Mouse (Mus musculus) Muller cell, postnatal 12 days (primary cell): ENCODE results near the gene Rab40b.
"Not testable (repeated sequence)": the region's sequence is repeated elsewhere in the genome, so short reads cannot be mapped to it uniquely, and the experiment has no call there.

Experiments used
- DNase-seq: peaks from one replicate; pipeline ENCODE4 v3.0.0-alpha.2; 2015; ENCODE audit errors: inconsistent ontology term

The Rab40b gene

DNA sequence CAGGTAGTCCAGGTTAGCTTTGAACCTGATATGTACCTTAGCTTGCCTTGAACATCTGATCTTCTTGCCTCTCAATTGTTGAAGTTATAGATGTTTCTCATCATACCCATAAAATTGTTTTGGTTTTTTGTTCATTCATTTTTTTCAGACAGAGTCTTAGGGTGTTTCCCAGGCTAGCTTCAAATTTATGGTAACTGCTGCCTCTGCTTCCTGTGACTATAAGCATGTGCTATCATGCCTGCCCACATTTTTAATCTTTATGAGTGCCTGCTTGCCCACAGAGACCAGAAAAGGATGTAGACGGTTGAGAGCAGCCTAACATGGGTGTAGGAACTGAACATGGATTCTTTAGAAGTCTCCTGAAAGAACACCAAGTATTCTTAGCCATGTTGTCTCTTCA, 19.3 kb downstream of the Rab40b start:
- no peak for DNase-seq

DNA sequence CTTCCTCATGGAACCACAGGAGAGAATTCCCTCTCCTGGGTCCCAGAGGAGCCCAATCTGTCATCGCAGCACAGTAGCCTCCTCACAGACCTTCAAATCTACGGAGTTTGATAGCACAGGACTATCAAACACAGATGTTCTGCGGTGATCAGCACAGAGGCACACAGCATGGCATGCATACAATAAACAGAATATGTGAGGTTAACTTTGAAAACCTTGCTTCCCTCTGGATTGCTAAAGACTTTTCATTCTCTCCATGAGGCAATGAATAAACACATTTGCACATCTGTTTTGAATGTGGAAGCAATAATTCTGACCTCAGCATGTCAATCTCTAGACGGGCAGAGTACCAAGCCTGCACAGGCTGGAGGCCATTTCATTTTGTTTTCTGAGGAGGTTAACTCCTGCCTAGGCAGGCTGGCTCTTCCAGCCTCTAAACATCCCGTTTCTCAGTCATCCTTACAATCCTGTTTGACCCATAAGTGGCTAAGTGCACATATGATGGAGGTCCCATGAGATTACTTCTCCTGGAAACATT, 20.8 kb downstream of the Rab40b start:
- no peak for DNase-seq

DNA sequence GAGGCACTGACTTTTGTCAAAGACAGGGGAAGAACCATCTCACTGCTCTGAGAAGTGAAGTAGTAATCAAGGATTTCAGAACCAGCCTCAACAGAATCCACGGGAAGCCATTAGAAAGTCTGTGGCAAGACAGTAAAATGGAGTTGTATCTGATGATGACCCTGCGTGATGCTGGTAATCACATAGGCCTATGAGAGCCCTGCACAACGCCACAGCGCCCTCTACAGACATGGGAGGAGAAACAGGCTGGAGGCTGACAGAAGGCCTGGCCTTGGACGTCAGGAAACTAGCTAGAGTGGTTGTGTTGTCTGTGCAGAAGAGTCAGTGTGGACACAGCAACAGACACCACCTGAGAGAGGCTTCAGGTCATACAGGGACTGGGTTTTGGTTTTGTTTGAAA, 25.8 kb downstream of the Rab40b start:
- no peak for DNase-seq

DNA sequence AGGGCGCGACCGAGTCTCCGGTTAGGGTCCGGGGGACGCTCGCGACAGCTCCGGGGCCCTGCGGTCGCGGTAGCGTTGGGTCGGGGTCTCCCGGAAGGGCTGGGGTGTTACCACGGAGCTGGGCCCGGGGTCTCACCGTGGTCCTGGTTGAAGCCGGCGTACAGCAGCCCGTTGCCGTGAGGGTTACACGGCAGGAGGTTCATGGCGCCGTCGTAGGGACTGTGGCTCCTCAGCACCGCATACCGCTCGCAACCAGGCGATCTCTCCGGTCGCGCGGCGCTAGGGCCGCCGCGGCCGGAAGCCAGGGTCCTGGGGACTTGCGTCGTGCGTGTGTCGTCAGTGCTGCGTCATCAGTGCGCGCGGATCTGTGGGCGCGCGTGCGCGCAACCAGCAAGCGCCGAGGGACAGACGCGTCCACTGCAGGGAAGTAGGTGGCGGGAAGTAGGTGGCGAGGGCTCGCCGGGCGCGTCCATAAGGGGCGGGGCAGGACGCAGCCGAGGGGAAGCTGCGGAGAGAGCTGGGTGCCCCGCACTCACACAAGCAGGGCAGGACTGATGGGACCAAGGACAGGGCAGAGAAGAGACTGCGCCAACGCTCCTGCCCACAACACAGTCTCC, 33.9 kb downstream of the Rab40b start, which contains the start of gene Wdr45b:
TSS of gene Wdr45b (minus strand) at position 355 of the 617 bp plus-strand sequence.
- DNase-seq: peak; percentile 99

DNA sequence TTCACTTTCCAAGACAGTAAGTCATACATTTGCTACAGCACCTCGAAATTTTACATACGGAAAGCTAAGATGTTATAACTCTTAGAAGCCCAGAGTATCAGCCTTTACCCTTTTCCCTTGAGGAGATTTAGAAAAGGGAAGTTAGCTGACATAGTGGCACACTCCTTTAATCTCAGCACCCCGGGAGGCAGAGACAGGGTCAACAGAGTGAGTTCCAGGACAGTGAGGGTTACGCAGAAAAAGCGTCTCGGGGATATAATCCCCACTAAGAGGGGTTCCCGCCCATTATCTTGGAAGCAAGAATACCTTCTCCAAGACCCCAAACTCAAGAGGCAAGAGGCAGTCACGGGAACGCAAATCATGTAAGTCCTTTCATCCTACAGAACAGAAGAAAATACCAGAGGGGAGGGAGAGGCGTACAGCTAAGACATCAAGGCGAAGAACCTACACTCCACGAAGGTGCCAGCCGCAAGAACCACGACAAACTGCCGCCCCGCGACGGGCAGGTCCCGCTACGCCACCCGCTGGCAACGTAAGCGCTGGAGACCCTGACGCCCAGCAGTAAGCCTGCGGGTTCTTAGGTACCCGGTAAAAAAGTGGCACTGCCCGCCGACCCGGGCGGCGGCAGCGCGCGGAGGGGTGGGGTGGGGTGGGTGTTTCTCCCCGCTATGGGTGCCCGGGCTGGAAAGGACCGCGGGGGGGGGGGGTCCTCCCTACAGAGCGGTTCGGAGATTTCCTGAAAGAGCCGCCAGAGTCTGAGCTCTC, 34.5 kb downstream of the Rab40b start:
- DNase-seq: no peak

DNA sequence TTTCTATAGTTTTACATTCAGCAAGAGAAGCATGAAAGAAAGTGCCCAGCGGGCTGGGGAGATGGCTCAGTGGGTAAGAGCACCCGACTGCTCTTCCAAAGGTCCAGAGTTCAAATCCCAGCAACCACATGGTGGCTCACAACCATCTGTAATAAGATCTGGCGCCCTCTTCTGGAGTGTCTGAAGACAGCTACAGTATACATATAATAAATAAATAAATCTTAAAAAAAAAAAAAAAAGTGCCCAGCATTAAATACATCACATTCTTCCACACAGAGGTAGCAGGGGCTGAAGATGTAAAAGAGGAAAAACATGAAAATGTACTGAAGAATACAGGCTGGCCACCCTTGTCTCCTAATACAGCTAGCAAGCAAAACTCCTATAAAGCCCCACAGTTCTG, 39.3 kb downstream of the Rab40b start:
- not testable (repeated sequence) for DNase-seq

DNA sequence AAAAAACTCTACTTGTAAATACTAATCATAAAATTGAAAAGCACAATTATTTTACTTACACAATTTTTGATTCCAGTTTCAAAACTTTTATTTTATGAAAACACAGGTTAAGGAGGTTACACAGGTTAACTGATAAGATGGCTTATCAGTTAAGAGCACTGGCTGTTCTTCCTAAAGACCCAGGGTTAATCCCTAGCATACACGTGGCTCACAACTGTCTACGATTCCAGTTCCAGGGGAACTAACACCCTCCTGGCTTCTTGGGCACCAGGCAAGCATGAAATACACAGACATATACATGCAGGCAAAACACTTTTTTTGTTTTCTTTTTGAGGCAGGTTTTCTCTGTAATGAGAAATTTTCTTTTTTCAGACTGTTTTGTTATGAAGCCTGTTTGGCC, 39.9 kb downstream of the Rab40b start:
- DNase-seq: no peak

DNA sequence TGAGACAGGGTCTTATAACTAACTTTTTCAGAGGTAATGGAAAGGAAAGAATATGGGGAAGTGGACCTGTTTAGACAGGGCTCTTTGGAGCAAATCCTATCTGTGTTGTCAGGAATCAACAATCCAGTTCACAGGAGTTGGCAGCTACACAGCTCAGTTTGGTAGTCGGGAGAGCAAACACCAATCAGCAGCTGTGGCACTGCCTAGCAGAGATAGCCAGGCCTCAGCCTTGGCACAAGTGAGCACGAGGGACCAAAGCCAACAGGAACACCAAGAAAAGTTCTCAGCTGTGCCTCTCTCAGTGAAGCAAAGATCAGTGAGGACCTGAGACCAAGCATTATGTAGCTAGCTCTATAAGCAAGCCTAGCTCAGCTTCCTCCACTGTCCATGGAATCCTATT, 41.0 kb downstream of the Rab40b start:
- DNase-seq: no peak

DNA sequence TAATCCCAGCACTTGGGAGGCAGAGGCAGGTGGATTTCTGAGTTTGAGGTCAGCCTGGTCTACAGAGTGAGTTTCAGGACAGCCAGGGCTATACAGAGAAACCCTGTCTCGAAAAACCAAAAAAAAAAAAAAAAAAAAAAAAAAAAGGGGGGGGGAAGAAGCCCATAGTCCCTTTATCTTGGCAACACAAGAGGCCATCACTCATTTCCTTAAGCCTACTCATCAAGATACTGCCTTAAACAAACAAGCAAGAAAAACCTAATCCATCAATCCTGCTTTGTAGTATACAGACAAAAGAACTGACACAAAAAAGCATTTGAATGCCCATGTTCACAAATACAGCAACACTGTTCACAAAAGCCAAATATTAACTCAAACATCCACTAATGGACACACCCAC, 45.6 kb downstream of the Rab40b start:
- DNase-seq: not testable (repeated sequence)

DNA sequence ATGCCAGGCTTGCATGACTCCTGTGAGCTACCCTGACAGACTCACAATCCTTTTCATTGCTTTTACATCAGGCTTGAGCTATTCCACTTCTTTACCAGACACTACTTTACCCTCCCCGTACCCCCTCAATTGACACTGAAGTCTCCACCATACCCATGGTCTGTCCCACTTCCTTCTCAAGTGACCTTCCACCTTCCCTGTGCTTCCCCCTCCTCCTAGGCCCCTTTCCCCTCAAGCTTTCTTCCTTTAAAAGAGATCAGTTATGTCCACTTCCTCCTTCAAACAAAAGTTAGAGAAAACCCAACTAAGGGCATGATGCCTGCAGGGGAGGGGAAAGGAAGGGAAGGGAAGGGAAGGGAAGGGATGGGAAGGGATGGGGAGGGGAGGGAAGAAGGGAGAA, 47.8 kb downstream of the Rab40b start:
- DNase-seq: no peak

DNA sequence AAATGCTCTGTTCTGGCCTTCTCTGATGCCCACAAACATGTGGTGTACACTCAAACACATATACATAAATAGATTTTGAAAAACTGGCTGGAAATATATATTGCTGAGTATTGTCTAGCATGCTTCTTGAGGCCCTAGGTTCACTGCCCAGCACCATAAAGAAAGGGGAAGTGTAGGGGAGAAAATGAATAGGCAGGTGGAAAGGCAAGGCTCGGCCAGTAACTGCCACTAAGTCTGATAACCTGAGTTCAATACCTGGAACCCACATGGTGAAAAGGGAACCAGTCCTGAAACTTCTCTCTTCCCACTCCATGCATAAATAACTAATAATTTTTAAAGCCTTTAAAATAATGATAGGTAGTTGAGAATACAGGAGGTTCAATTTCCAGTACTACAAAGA, 48.4 kb downstream of the Rab40b start:
- no peak for DNase-seq

DNA sequence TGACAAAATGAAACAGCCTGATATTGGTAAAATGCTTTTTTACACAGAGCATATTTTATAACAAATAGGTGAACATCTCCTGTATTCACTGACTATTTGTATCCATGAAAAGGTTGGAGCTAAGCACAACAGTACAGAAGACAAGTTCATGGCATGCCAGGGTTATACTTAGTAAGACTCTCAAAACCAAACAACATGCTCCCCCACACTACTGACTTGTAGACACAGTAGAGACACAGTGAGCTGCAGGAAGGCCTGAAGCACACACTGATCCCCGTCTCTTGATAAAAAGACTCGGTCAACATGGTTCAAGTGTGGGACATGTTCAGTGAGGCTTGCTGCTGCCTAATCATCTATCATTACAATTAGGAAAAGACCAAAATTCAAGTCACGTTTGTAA, 56.4 kb downstream of the Rab40b start:
- no peak for DNase-seq

DNA sequence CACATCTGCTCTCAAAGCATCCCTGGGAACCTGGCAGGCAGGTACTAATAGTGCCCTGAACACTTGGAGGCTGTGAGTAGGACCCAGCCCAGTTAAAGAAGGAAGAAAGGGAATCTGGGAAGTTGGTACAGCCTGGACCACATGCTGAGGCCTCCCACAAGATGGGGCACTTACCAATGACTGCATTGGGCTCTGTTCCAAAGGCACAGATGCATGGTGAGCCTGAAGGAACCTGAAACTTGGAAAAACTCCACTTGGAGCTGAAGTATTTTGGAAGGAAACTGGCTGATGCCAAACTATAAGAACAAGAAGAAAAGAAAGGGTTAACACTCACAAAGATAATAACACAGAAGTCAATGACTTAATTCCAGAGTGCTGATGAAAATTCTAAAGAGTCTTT, 59.4 kb downstream of the Rab40b start:
- no peak for DNase-seq

DNA sequence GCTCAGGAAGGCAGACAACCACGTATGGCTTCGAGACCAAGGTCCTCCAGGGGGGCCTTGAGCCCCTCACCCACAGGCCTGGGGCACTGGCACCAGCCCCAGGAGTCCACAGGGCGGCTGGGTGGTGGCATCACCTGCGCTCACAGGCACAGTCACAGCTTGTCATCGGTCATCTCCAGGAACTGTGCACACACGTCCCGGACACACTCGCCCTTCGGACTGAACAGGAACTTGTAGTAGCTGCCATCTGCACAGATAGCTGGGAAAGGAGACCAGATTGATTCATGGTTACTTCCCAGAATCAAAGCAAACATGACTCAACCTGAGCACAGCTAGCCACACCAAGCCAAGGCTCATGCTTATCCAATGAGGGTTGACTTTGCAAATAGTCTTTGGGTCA, 59.8 kb downstream of the Rab40b start:
- DNase-seq: no peak

DNA sequence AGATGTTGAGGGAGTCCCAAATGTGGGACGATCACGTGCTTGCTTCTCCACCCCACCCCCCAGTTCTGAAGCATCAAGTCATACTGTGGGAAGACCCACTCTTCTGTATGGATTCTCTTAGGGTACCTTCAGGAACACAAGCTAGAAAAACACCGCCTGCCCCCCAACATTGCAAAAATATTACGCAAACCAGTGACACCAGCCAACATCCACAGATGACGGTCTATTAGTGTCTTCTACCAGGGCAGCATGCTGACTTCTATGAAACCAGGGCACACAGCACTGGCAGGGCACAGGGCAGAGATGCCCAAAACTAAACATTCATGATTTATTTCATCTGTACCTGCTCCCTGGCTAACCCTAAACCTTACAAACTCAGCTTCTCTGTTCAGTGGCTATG, 61.4 kb downstream of the Rab40b start:
- DNase-seq: no peak

DNA sequence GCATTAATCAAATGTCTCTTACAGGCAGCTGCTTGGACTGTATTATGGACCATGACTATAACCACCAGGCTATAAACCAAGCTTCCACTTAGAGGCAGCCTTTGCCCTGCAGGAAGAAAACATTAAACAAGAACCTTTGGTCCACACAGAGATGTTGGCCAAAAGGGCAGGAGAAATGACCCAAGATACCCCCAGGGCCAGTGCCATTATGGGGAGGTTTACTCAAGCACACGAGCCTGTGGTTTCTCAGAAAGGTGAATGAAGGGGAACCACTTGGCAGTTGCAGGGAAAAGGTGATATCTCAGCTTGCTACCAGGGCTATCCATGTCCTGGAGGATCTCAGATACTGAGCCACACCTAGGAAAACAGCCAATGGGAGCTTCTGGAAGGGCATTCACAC, 62.0 kb downstream of the Rab40b start:
- DNase-seq: no peak

DNA sequence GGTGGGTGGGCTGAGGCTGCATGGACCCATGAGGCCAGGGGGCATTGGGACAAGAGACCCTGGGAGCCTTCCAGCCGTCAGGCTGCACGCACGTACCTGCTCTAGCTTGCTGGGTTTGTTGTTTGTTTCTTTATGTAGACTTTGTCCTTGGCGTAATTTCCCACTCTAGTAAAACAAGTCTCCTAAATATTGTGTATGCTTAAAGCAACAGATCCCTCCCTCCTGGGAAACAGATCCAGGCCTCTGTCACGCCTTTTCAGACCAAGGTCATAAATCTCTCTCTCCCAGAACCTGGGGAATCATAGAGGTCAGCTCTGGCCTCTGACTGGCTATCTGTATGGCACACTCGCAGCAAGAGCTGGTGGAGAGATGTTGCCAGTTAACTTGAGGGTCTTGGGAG, 80.3 kb downstream of the Rab40b start:
- not testable (repeated sequence) for DNase-seq

DNA sequence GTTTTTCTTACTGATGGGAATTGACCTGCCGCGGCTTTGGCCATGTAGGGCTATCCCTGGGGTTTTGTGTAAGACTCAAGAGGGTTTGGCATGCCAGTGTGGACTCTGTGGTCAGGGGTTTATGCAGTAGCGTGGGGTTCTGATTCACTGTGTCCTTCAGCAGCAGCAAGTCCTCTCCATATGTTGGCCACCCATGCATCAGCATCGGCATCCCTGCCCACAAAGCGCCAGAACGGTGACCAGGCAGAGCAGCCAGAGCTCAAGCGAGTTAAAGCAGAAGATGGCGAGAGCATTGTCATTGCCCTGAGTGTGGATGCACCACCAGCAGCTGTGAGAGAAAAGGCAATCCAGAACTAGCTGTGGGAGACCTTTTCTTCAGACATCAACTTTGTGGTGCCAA, 81.4 kb downstream of the Rab40b start:
- DNase-seq: no peak
